Mouse (Mus musculus) spleen, adult 12 weeks (tissue): ENCODE measurements around the gene Pih1d3.

Experiments used
- DNase-seq: peaks from one replicate; pipeline ENCODE4 v3.0.0; 2022; ENCODE audit warnings: low spot score

The Pih1d3 gene

GRCm38 (mm10) chr1:31222564-31222963 is at the start of gene Pih1d3, which contains the start of gene 4931428L18Rik:
Pih1d3 (plus strand) TSS chr1:31222838.
4931428L18Rik (minus strand) TSS chr1:31222684.
- DNase-seq: no peak

- DNase-seq: no peak
Measured at GRCm38 (mm10) chr1:31175401-31175800, 47.2 kb upstream of the Pih1d3 start.

- DNase-seq: no peak
Measured at GRCm38 (mm10) chr1:31176101-31176500, 46.5 kb upstream of the Pih1d3 start, which contains the start of gene Lgsn. Lgsn (plus strand) TSS chr1:31176401.

GRCm38 (mm10) chr1:31178264-31178663 is 44.4 kb upstream of the Pih1d3 start:
- no peak for DNase-seq

GRCm38 (mm10) chr1:31190237-31190866 is 32.3 kb upstream of the Pih1d3 start:
- no peak for DNase-seq

- DNase-seq: no peak
Measured at GRCm38 (mm10) chr1:31195633-31196032, 27.0 kb upstream of the Pih1d3 start.

- DNase-seq: no peak
Measured at GRCm38 (mm10) chr1:31196959-31197358, 25.7 kb upstream of the Pih1d3 start.

GRCm38 (mm10) chr1:31203771-31204170 is 18.9 kb upstream of the Pih1d3 start:
- no peak for DNase-seq

GRCm38 (mm10) chr1:31205346-31205745 is 17.3 kb upstream of the Pih1d3 start:
- DNase-seq: no peak

- no peak for DNase-seq
Measured at GRCm38 (mm10) chr1:31205770-31206169, 16.9 kb upstream of the Pih1d3 start.

GRCm38 (mm10) chr1:31210144-31210543 is 12.5 kb upstream of the Pih1d3 start:
- no peak for DNase-seq

GRCm38 (mm10) chr1:31214831-31215230 is 7.8 kb upstream of the Pih1d3 start:
- DNase-seq: no peak

- DNase-seq: no peak
Measured at GRCm38 (mm10) chr1:31220599-31221250, 1.9 kb upstream of the Pih1d3 start.

- DNase-seq: no peak
Measured at GRCm38 (mm10) chr1:31233319-31234036, 10.8 kb downstream of the Pih1d3 start.

GRCm38 (mm10) chr1:31260218-31260923 is 37.7 kb downstream of the Pih1d3 start:
- no peak for DNase-seq
